In the genomic region with DNA sequence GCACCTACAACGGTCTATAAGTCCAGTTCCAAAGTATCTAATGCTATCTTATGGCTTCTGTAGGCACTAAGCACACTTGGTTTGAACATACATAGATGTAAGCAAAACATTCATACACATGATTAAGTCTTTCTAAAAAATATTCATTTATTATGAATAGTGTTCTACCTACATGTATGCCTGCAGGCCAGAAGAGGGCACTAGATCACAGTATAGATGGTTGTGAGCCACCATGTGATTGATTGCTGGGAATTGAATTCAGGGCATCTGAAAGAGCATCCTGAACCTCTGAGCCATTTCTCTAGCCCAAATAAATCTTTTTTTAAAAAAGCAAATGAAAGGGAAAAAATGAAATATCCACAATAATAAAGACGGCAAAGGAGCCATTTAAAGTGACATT, we compare ENCODE assay signal across 15 mouse cellular contexts. TPM values are rescaled to one million over a fixed set of nuclear protein-coding genes. Genes with fewer than 3 reads are reported as not detected.
DNase-seq lines count a peak whose midpoint lies in the region; TF ChIP-seq lines count a peak whose summit lies in the region.
"Had no signal": no experiment of that assay in that cellular context is flagged by ENCODE, and none has a peak within 500 bp of the region (broad histone marks: within the 10 kb centered on the region; RNA-seq: fewer than 3 reads in every experiment).

No protein-coding gene starts in this region.

- intact Hi-C loops in heart, adult 2 months (cut with DNase I) = no loop called here
- intact Hi-C loops in heart, postnatal 14 days (cut with DNase I) = no loop called here

- WGBS in heart, adult 2 months = 94% methylated on average over 2 of the region's 2 CpGs
- 96% methylated on average over 2 of the region's 2 CpGs for WGBS in embryonic facial prominence, embryonic 10.5 days

- no peak overlapping the region for H3K4me3 ChIP-seq in heart, adult 2 months
- H3K4me3 ChIP-seq in embryonic facial prominence, embryonic 10.5 days = no peak overlapping the region
- H3K4me3 ChIP-seq: limb, embryonic 12.5 days; midbrain, embryonic 13.5 days; myocyte had no signal

- TF ChIP-seq EP300 in heart, adult 2 months (IDR thresholded peaks at IDR 0.05; ENCODE audit: insufficient read depth, low read depth, low read length) = no peak

- no peaks in the 10 kb centered on the region for H3K79me2 ChIP-seq in heart, adult 2 months (replicated peaks; ENCODE audit: control insufficient read depth, insufficient read depth, low read length)

- no peak overlapping the region for H3K27ac ChIP-seq in heart, adult 2 months
- no peak overlapping the region for H3K27ac ChIP-seq in embryonic facial prominence, embryonic 10.5 days (replicated peaks)
- H3K27ac ChIP-seq: limb, embryonic 12.5 days; macrophage; midbrain, embryonic 13.5 days had no signal

- H3K9ac ChIP-seq in heart, adult 2 months (ENCODE audit: low read depth, low read length) = no peak overlapping the region
- H3K9ac ChIP-seq: limb, embryonic 12.5 days; midbrain, embryonic 13.5 days had no signal

- peak; percentile 41 for TF ChIP-seq CTCF in heart, adult 2 months (IDR thresholded peaks at IDR 0.05)

- no peaks in the 10 kb centered on the region for H3K9me3 ChIP-seq in embryonic facial prominence, embryonic 10.5 days
- H3K9me3 ChIP-seq: limb, embryonic 12.5 days; midbrain, embryonic 13.5 days had no signal

- H3K4me1 ChIP-seq in heart, adult 2 months (ENCODE audit: control insufficient read depth, insufficient read depth, low read length) = no peaks in the 10 kb centered on the region
- H3K4me1 ChIP-seq in embryonic facial prominence, embryonic 10.5 days = no peaks in the 10 kb centered on the region
- H3K4me1 ChIP-seq: limb, embryonic 12.5 days; midbrain, embryonic 13.5 days had no signal

- TF ChIP-seq POLR2A in heart, adult 2 months (IDR thresholded peaks at IDR 0.05; ENCODE audit: insufficient read depth, low read depth, low read length) = no peak

- no peaks in the 10 kb centered on the region for H3K27me3 ChIP-seq in heart, adult 2 months (ENCODE audit: control insufficient read depth, insufficient read depth, low read length)
- H3K27me3 ChIP-seq in embryonic facial prominence, embryonic 10.5 days (replicated peaks; ENCODE audit: low read depth, poor library complexity, severe bottlenecking) = no peaks in the 10 kb centered on the region
- H3K27me3 ChIP-seq: limb, embryonic 12.5 days; midbrain, embryonic 13.5 days had no signal

- H3K36me3 ChIP-seq in heart, adult 2 months (ENCODE audit: control insufficient read depth, insufficient read depth, low read length) = peaks cover 3% of the 10 kb centered on the region; the same call in 1 of the 2 replicates
- peaks cover 83% of the 10 kb centered on the region for H3K36me3 ChIP-seq in embryonic facial prominence, embryonic 10.5 days (replicated peaks)

- no peak for DNase-seq in heart, adult 2 months
- DNase-seq in heart, postnatal 14 days = no peak
- DNase-seq in 3T3-L1 (ENCODE audit: low read depth, low spot score) (peak; percentile 34), ES-CJ7 (ENCODE audit: low read depth, low spot score) (peak; percentile 37)
- peak; percentile 10 for DNase-seq in c-Kit-positive CD71-positive TER-119-positive erythroid progenitor cells, embryonic 14.5 days (ENCODE audit: low spot score)
- DNase-seq in cerebellum, adult 18-20 months = no peak
- DNase-seq in embryonic facial prominence, embryonic 10.5 days (ENCODE audit: low spot score) = no peak
- DNase-seq: cerebellum, adult 2 months; heart, postnatal 10 days; kidney, adult 8-10 months; lung, adult 2 months had no signal

RNA-seq across cellular contexts. Expression of gene Xrn1, which starts 37.7 kb away (rescaled TPM):
- 10 to 100 TPM; 16.3 to 20.4 TPM for total RNA-seq in heart, adult 2 months (2021)
- polyA plus RNA-seq in heart, adult 2 months (2012; rRNA removed) = 3.3 and 6.5 TPM in 2 replicates
- total RNA-seq in heart, postnatal 14 days (2021) = 10 to 100 TPM; 21.6 to 23.4 TPM
- polyA plus RNA-seq in embryonic facial prominence, embryonic 10.5 days (2016; fragmentation: Nextera tagmentation; extraction: Ambion mirVana) = 18.3 and 21.3 TPM in 2 replicates

Comparison
In these comparisons a context has a peak if more than half of its experiments do, and no peak if none do; other contexts are left out.
1. DNase-seq: peak in 3T3-L1 (single experiment), ES-CJ7 (single experiment) and c-Kit-positive CD71-positive TER-119-positive erythroid progenitor cells, embryonic 14.5 days (single experiment); none in heart, adult 2 months (0 of 2), heart, postnatal 14 days (0 of 2), cerebellum, adult 18-20 months (0 of 2) and embryonic facial prominence, embryonic 10.5 days (single experiment).